Mouse (Mus musculus) embryo, embryonic 10 days (tissue): ENCODE measurements at regions not wholly inside any gene's neighbourhood (a gene's known extent, or its start where the extent isn't known, plus 50 kb on each side); places are given as distances from the start of the nearest gene placed in this dataset.
A peak's percentile ranks its signal among the peaks of the same experiment; 100 is the strongest.

Experiments used
- DNase-seq: peaks from one replicate; pipeline ENCODE4 v3.0.0-alpha.2; 2015; ENCODE audit warnings: low spot score

DNA sequence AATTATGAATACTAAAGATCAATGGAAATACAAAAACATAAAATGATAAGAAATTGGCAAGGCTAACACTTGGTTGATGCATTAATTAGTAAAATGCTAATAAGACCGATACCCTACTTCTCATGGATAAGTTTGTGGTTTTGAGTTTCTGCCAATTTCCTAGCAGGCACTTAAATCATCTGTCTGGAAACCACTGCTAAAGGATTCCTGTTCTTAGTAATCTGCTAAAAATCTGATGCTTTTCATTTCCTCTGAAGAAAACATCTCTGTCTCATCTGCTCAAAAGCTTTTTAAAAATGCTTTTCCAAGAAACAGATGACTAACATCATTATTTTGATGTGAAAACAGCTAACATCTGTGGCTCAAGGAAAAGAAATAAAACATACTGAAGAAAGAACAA lies 321.4 kb upstream of the Pcdh7 start:
- DNase-seq: no peak

GRCm38 (mm10) chr5:57418216-57418615 lies 299.6 kb upstream of the Pcdh7 start:
- DNase-seq: no peak

- no peak for DNase-seq
Observed at GRCm38 (mm10) chr5:57451050-57451449, 266.7 kb upstream of the Pcdh7 start.

GRCm38 (mm10) chr5:57451504-57451903 lies 266.3 kb upstream of the Pcdh7 start:
- no peak for DNase-seq

DNA sequence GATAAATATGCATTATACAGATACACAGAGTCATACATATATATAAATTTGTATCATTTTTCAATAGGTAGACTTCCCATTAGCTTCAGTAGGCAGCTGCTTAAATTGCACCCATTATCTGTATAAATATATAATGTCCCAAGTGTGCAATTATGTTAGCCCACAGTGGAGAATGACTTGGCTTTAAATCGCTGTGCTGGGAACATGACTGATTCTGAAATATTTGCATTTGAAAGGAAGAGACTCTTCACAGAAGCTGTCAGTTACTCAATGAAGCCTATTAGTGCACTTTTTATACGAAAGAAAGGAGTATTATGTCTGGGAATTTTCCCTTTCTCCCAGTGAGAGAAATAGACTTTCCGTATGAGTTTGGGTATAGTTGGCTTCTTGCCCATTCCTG lies 242.8 kb upstream of the Pcdh7 start:
- DNase-seq: peak; percentile 4

- DNase-seq: no peak
Observed at GRCm38 (mm10) chr5:57477860-57478259, 239.9 kb upstream of the Pcdh7 start.
